ENCODE assay signal across 14 mouse cellular contexts in genomic region chr14:68820241-68820640, GRCm38 (mm10).
DNase-seq lines count a peak whose midpoint lies in the region.
"Had no signal": no experiment of that assay in that cellular context is flagged by ENCODE, and none has a peak within 500 bp of the region (broad histone marks: within the 10 kb centered on the region; RNA-seq: fewer than 3 reads in every experiment).

No protein-coding gene starts in this region.

- peak; percentile 1 for DNase-seq in cerebellum, adult 11 months
- DNase-seq in cerebellum, adult 8-10 months = no peak
- peak; percentile 5 for DNase-seq in layer of hippocampus, adult 11-12 months (ENCODE audit: low spot score)
- DNase-seq in layer of hippocampus, adult 9-11 months = no peak
- peak; percentile 35 for DNase-seq in brain, adult 2 months (ENCODE audit: low read depth, low spot score)
- peak; percentile 19 to 39 for DNase-seq in cerebellum, postnatal 25 days
- no peak for DNase-seq in frontal cortex, postnatal 14 days (ENCODE audit: low spot score in 2 of 2)
- DNase-seq in thymus, adult 18-20 months = no peak
- DNase-seq: gastrocnemius, postnatal 25 days; kidney, adult 8-10 months; kidney, postnatal 25 days; liver; right cerebral cortex, adult 18-20 months; thymus, adult 2 months had no signal

Comparison
In these comparisons a context has a peak if more than half of its experiments do, and no peak if none do; other contexts are left out.
1. DNase-seq: peak in cerebellum, adult 11 months (single experiment), layer of hippocampus, adult 11-12 months (single experiment), brain, adult 2 months (single experiment) and cerebellum, postnatal 25 days (2 of 2); none in cerebellum, adult 8-10 months (single experiment), layer of hippocampus, adult 9-11 months (single experiment), frontal cortex, postnatal 14 days (0 of 2) and thymus, adult 18-20 months (0 of 2).